Mouse (Mus musculus) inflammation-experienced regulatory T-cells, adult 6 months (primary cell): ENCODE results near the gene Nlgn1. TPM values are rescaled to one million over a fixed set of nuclear protein-coding genes. Genes with fewer than 3 reads are reported as not detected.

Experiments used
- ATAC-seq: one replicate; pipeline ENCODE4 v1.8.0; 2017
- polyA plus RNA-seq, 3 experiments: library from polyadenylated mRNA; unstranded; fragments of 100-300 nt; shearing (Covaris generic); gene quantifications; one replicate each; pipeline ENCODE4 v1.2.1; 2017

Nlgn1 gene
- polyA plus RNA-seq, 3 experiments from 2014 or later = 0.04 to 0.09 TPM; not detected in 1

- no peak for ATAC-seq
These were observed 556.8 kb downstream of the Nlgn1 start for GRCm38 (mm10) chr3:25775437-25775836.

GRCm38 (mm10) chr3:25773908-25774307 lies 558.4 kb downstream of the Nlgn1 start:
- no peak for ATAC-seq

- ATAC-seq = no peak
These were observed 558.8 kb downstream of the Nlgn1 start for GRCm38 (mm10) chr3:25773467-25773866.

GRCm38 (mm10) chr3:25763689-25764088 lies 568.6 kb downstream of the Nlgn1 start:
- ATAC-seq = no peak

- no peak for ATAC-seq
These were observed 574.4 kb downstream of the Nlgn1 start for GRCm38 (mm10) chr3:25757813-25758212.

GRCm38 (mm10) chr3:25724111-25724510 lies 608.1 kb downstream of the Nlgn1 start:
- no peak for ATAC-seq

- no peak for ATAC-seq
These were observed 610.8 kb downstream of the Nlgn1 start for GRCm38 (mm10) chr3:25721464-25721863.

GRCm38 (mm10) chr3:25707380-25707779 lies 624.9 kb downstream of the Nlgn1 start:
- no peak for ATAC-seq

GRCm38 (mm10) chr3:25697231-25697630 lies 635.0 kb downstream of the Nlgn1 start:
- ATAC-seq = no peak

- no peak for ATAC-seq
These were observed 643.3 kb downstream of the Nlgn1 start for GRCm38 (mm10) chr3:25688789-25689464.

GRCm38 (mm10) chr3:25683696-25684095 lies 648.6 kb downstream of the Nlgn1 start:
- ATAC-seq = no peak

GRCm38 (mm10) chr3:25679373-25679772 lies 652.9 kb downstream of the Nlgn1 start:
- no peak for ATAC-seq

GRCm38 (mm10) chr3:25675888-25676287 lies 656.4 kb downstream of the Nlgn1 start:
- no peak for ATAC-seq

- ATAC-seq = no peak
These were observed 657.2 kb downstream of the Nlgn1 start for GRCm38 (mm10) chr3:25675069-25675468.

- no peak for ATAC-seq
These were observed 658.9 kb downstream of the Nlgn1 start for GRCm38 (mm10) chr3:25673408-25673807.

GRCm38 (mm10) chr3:25672779-25673178 lies 659.5 kb downstream of the Nlgn1 start:
- ATAC-seq = no peak

- no peak for ATAC-seq
These were observed 668.8 kb downstream of the Nlgn1 start for GRCm38 (mm10) chr3:25663464-25663863.

GRCm38 (mm10) chr3:25660285-25660684 lies 672.0 kb downstream of the Nlgn1 start:
- ATAC-seq = no peak

GRCm38 (mm10) chr3:25658006-25658405 lies 674.3 kb downstream of the Nlgn1 start:
- no peak for ATAC-seq

- ATAC-seq = no peak
These were observed 675.2 kb downstream of the Nlgn1 start for GRCm38 (mm10) chr3:25657074-25657473.

GRCm38 (mm10) chr3:25653010-25653409 lies 679.2 kb downstream of the Nlgn1 start:
- ATAC-seq = no peak

GRCm38 (mm10) chr3:25645895-25646691 lies 686.2 kb downstream of the Nlgn1 start:
- ATAC-seq = no peak

GRCm38 (mm10) chr3:25629198-25629597 lies 703.1 kb downstream of the Nlgn1 start:
- no peak for ATAC-seq

- no peak for ATAC-seq
These were observed 725.7 kb downstream of the Nlgn1 start for GRCm38 (mm10) chr3:25606597-25606996.
